Mouse (Mus musculus) liver, embryonic 14.5 days (tissue): ENCODE measurements around the gene Fgf4. TPM values are rescaled to one million over a fixed set of nuclear protein-coding genes. Genes with fewer than 3 reads are reported as not detected.

ENCODE experiments used
- ATAC-seq: fragments of 200-750 bp; cut with Nextera tagmentation; 2 replicates; pipeline ENCODE4 v1.8.0; 2017; ENCODE audit warnings: moderate number of reproducible peaks, mild to moderate bottlenecking, moderate library complexity; ENCODE audit not compliant: insufficient read depth
- DNase-seq, 3 experiments: peaks; one replicate each; pipeline ENCODE4 v3.0.0-alpha.2; 2012 to 2013; ENCODE audit warnings: low read depth in 3 of 3, low spot score in 3 of 3
- H3K27ac ChIP-seq: fragments of 300-500 bp; sonication (generic); 2 replicates; pipeline ENCODE4 v1.5.1; 2014; ENCODE audit warnings: moderate library complexity, mild to moderate bottlenecking, control low read depth, inconsistent platforms
- H3K27me3 ChIP-seq: fragments of 300-500 bp; sonication (generic); 2 replicates; pipeline ENCODE4 v1.6.1; 2014; ENCODE audit warnings: mild to moderate bottlenecking, low read length, moderate library complexity; ENCODE audit not compliant: control insufficient read depth, insufficient read depth
- H3K36me3 ChIP-seq: fragments of 300-500 bp; sonication (generic); replicated peaks from 2 replicates; pipeline ENCODE4 v1.6.1; 2014; ENCODE audit warnings: low read depth; ENCODE audit not compliant: control insufficient read depth, insufficient read depth
- H3K4me1 ChIP-seq, 2 experiments: fragments of 200-500 bp in 1 of 2; fragments of 300-500 bp in 1 of 2; sonication (generic) in 1 of 2; replicated peaks; 2 replicates each; pipeline ENCODE4 v1.6.1; 2012 to 2014; ENCODE audit warnings: antibody characterized with exemption in 1 of 2, inconsistent platforms in 1 of 2, low read length in 1 of 2; ENCODE audit not compliant: control insufficient read depth in 2 of 2, insufficient read depth in 2 of 2
- H3K4me2 ChIP-seq: fragments of 300-500 bp; sonication (generic); 2 replicates; pipeline ENCODE4 v1.6.1; 2014; ENCODE audit warnings: low read depth, mild to moderate bottlenecking, control low read depth, moderate library complexity
- H3K4me3 ChIP-seq, 2 experiments: fragments of 200-500 bp in 1 of 2; fragments of 300-500 bp in 1 of 2; sonication (generic) in 1 of 2; 2 replicates each; pipeline ENCODE4 v1.5.1; 2012 to 2014; ENCODE audit warnings: low read depth in 2 of 2, low read length in 2 of 2, mild to moderate bottlenecking in 2 of 2, control low read depth in 1 of 2, inconsistent platforms in 1 of 2, moderate library complexity in 1 of 2; ENCODE audit not compliant: insufficient read depth in 1 of 2
- H3K9ac ChIP-seq: fragments of 300-500 bp; sonication (generic); replicated peaks from 2 replicates; pipeline ENCODE4 v1.6.1; 2014; ENCODE audit warnings: mild to moderate bottlenecking, control low read depth, moderate library complexity
- H3K9me3 ChIP-seq: fragments of 300-500 bp; sonication (generic); 2 replicates; pipeline ENCODE4 v1.6.1; 2016; ENCODE audit warnings: low read length, mixed read lengths; ENCODE audit not compliant: control insufficient read depth
- CTCF ChIP-seq: IDR thresholded peaks from 2 replicates; pipeline ENCODE4 v1.5.1; 2016; ENCODE audit warnings: antibody characterized with exemption, low read depth, control low read depth
- EP300 ChIP-seq: IDR thresholded peaks from 2 replicates; pipeline ENCODE4 v1.6.1; 2016; ENCODE audit warnings: antibody characterized with exemption, low read depth
- WGBS: fragments of 180-500 bp; shearing (Covaris S2); extraction: QIAGEN DNeasy Blood & Tissue Kit; methylation state at CpG from one replicate; pipeline ENCODE4 v1.1.7; 2014; ENCODE audit not compliant: insufficient replicate concordance; 5-methylcytosine and 5-hydroxymethylcytosine counted together
- polyA plus RNA-seq, 2 experiments: library from polyadenylated mRNA; depleted of rRNA in 1 of 2; stranded (reverse) in 1 of 2; unstranded in 1 of 2; fragments of >200 nt; fragmentation: Nextera tagmentation in 1 of 2; extraction: Ambion mirVana in 1 of 2; gene quantifications; 2 replicates each; pipeline versions ENCODE4 v1.2.1 to v1.2.3; 2012 to 2014

Fgf4 gene
- polyA plus RNA-seq, 2 experiments = not detected

GRCm38 (mm10) chr7:144914296-144914947, 67.3 kb downstream of the Fgf4 start:
- peak overlapping the region; percentile 92 for H3K4me2 ChIP-seq
- H3K9ac ChIP-seq = peak overlapping the region; percentile 80; the same call in 1 of the 2 replicates
- H3K4me1 ChIP-seq = peaks cover 5 to 6% of the 10 kb centered on the region in 2 experiments
- H3K9me3 ChIP-seq = no peaks in the 10 kb centered on the region
- WGBS = 8% methylated on average over 17 of the region's 17 CpGs
- H3K36me3 ChIP-seq = no peaks in the 10 kb centered on the region
- peak overlapping the region; percentile 85 to 97 for H3K4me3 ChIP-seq
- DNase-seq (no peak), ATAC-seq (peak; percentile 89)
- no peaks in the 10 kb centered on the region for H3K27me3 ChIP-seq
- TF ChIP-seq CTCF = peak; percentile 23; the same call in 1 of the 2 replicates
- TF ChIP-seq EP300 = no peak
- H3K27ac ChIP-seq = no peak overlapping the region

Other genes starting within 250 kb of the Fgf4 start
- 1.5 and 1.6 TPM in 2 replicates for gene Ano1, start 95.4 kb upstream of the Fgf4 start, polyA plus RNA-seq (2012; rRNA removed)
- gene Ano1, start 95.4 kb upstream of the Fgf4 start, polyA plus RNA-seq (2014; fragmentation: Nextera tagmentation; extraction: Ambion mirVana) = 1.4 and 2.1 TPM in 2 replicates
- 0.10 TPM in 2 replicates for gene Fgf3, start 9.3 kb upstream of the Fgf4 start, polyA plus RNA-seq (2012; rRNA removed)
- 0.10 and 0.13 TPM in 2 replicates for gene Fgf3, start 9.3 kb upstream of the Fgf4 start, polyA plus RNA-seq (2014; fragmentation: Nextera tagmentation; extraction: Ambion mirVana)
- 0.02 and 0.09 TPM in 2 replicates for gene Fgf15, start 49.2 kb downstream of the Fgf4 start, polyA plus RNA-seq (2012; rRNA removed)
- gene Fgf15, start 49.2 kb downstream of the Fgf4 start, polyA plus RNA-seq (2014; fragmentation: Nextera tagmentation; extraction: Ambion mirVana) = not detected in 2 replicates
- 6.9 and 11.7 TPM in 2 replicates for gene LTO1, start 67.7 kb downstream of the Fgf4 start, polyA plus RNA-seq (2012; rRNA removed)
- 6.4 and 6.7 TPM in 2 replicates for gene LTO1, start 67.7 kb downstream of the Fgf4 start, polyA plus RNA-seq (2014; fragmentation: Nextera tagmentation; extraction: Ambion mirVana)
- gene Ccnd1, start 92.6 kb downstream of the Fgf4 start, polyA plus RNA-seq (2012; rRNA removed) = 14.6 and 16.7 TPM in 2 replicates
- 25.4 and 27.7 TPM in 2 replicates for gene Ccnd1, start 92.6 kb downstream of the Fgf4 start, polyA plus RNA-seq (2014; fragmentation: Nextera tagmentation; extraction: Ambion mirVana)